Mouse (Mus musculus): ENCODE results near the gene Slco3a1.

The Slco3a1 gene

GRCm38 (mm10) chr7:74554608-74555311 lies at the start of gene Slco3a1:
TSS of gene Slco3a1 (minus strand) at chr7:74554780.
- peak; percentile 84 to 89 for DNase-seq

- DNase-seq: no peak
Measured at GRCm38 (mm10) chr7:74600996-74601395, 46.4 kb upstream of the Slco3a1 start.

GRCm38 (mm10) chr7:74579411-74579810 lies 24.8 kb upstream of the Slco3a1 start:
- peak in 1 of 2 experiments; percentile 25 for DNase-seq

- DNase-seq: peak; percentile 11 to 22
Measured at GRCm38 (mm10) chr7:74575678-74576077, 21.1 kb upstream of the Slco3a1 start.

DNA sequence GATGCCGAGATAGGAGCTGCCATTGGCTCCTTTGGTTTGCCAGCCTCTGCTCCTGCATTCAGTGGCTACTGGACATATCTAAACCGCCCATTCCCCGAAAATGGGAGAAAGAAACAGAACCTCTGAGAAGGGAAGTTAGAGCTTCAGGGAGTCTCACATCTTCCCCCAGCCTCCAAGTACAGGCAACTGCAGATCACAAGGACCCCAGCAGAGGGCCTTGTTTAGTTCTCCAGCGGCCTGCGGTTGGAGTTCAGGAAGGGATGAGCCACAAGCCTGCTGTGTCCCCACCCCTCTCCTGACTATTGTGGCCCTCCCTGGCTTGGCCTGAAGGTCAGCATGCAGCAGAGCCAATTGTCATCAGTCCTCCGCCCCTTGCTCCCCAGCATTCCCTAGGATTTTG lies 836 bp upstream of the Slco3a1 start:
- DNase-seq: peak; percentile 84 to 85

DNA sequence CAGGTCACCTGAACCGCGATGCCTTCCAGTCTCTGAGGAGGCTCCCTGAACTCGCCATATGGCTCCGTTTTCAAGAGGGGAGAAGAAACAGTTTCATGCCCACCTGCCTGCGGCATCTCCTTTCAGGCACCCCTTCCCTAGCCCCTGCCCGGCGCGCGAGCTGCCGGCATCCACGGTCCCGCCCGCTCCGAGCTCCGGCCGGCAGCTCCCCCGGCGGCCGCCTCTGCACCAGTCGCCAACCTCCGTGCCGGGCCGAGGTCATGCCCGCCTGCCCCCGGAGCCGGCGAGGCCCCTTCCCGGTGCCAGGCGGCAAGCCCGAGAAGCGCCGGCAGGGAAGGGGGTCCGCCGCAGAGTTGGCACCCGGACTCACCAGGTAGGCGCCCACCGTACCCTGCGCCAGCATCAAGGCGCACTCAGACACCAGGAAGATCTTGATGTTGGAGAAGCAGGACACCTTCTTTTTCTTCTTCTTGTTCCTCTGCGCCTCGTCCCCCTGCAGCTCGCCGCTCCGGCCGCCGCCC lies 479 bp downstream of the Slco3a1 start:
- peak; percentile 76 to 78 for DNase-seq

GRCm38 (mm10) chr7:74553111-74553650 lies 1.4 kb downstream of the Slco3a1 start:
- no peak for DNase-seq

DNA sequence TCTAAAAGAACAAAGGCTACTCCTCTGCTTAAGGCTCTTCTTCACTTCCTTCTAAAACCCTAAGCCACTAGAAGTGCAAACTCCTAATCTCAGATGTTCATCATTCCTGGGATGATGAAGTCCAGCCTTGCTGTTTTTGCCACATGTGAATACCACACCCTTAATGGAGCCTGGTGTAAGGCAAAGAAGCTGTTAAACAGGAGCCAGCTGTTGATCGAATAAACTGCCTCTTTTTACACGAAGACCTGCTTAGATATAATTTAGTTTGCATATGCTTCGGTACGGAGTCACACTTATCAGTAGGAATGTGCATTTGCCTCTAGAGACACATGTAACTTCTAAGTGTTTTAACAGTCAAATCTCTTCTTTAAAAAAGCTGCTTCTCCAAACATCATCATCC lies 2.0 kb downstream of the Slco3a1 start:
- no peak for DNase-seq

DNA sequence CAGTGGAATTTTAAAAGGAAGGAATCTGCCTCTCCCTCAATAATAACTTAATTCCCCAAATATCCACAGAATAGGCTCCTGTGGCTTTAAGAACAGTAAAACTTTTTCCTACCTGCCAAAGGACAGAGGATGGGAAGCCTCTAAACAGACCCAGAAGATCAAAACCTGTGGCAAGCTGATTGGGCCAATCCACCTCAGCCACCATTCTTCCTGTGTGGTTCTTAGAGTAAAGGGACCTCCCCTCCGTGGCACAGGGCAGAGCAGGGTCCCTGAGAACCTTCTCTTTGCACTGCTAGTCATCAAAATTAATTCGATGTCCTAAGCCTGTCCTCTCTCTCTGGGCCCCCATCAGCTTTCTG lies 2.6 kb downstream of the Slco3a1 start:
- DNase-seq: no peak

DNA sequence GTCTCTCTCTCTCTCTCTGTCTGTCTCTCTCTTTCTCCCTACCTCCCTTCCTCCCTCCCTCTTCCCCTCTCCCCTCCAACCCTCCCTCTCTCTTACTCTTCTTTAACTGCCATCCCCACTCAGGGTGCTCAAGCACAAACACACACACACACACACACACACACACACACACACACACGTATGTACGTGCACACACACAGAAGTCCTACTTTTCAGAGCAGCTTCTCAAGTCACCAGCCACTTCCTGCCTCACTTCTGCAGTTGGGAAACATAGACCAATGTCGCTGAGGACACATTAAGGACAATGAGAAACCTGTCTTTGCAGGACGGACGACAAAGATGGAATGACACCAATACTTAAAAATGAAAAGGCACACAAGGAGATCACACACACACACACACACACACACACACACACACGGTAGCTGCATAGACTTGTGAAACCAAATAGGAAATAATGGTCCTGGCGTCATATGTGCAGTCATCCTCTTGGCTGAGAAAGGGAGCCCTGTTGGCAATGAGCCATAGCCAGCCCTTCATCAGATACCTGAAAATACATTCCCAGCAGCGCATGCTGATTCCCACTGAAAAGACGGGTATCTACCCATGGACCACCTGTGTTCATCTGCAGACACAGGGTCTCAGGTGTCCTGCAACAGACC lies 3.1 kb downstream of the Slco3a1 start:
- DNase-seq: peak; percentile 66 to 69

GRCm38 (mm10) chr7:74549686-74550085 lies 4.9 kb downstream of the Slco3a1 start:
- no peak for DNase-seq

- DNase-seq: no peak
Measured at GRCm38 (mm10) chr7:74549013-74549582, 5.5 kb downstream of the Slco3a1 start.

GRCm38 (mm10) chr7:74546691-74547090 lies 7.9 kb downstream of the Slco3a1 start:
- DNase-seq: no peak

DNA sequence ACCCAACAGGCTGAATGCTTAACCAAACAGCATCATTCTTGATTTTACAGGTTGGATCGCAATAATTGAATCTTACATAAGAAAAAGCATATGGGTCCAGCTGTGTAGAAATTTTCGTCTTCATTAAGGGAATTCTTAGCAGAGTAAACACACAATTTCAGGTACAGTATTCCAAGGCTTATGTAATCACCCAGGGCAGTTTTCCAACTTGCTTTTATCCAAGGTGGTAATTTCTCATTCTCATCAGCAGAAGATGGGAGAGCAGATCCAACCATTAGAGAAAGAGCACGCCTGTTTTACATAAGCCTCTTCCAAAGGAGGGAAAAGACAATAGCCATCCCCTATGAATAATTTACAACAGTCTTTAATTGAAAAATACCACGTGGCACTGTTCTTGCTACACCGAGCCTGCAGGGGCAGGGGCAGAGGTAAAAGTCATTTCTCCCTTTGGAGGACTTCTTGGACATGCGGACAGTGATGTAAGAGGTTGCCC lies 9.0 kb downstream of the Slco3a1 start:
- no peak for DNase-seq

DNA sequence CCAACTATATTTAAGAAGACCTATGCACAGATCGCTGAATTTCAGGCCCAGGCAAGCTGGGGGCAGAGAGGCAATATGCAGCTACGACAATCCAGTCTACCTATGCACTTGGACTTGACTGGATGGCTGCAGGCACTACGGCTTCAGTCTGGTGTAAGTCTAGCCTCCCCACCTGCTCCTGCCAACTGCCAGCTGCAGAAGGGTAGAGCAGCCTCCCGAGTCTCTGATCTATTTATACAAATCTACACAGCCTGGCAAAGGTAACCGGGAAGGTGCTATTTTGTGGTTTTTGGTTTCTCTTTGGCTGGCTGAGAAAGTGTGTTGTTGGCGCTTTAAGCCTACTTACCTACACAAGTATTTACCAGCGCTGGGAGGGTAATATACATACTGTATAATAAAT lies 10.3 kb downstream of the Slco3a1 start:
- peak in 1 of 2 experiments; percentile 33 for DNase-seq

DNA sequence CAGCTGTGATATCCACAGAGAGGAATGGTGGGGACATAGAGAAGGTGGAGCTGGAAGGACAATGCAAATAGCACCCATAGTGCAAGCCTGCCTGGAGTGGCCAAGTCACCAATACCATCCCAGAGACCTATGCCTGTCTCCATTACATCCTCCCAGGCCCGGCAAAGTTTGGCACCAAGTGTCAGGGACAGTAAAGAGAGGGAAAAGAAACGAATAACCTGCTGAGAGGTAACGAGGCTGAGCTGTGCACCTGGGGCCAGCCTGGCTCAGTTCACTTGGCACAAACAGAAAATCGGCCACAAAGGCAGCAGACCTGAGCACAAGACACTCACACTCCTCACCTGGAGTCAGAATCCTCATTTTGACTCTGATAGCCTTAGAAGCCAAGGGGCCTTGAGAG lies 12.6 kb downstream of the Slco3a1 start:
- DNase-seq: peak in 1 of 2 experiments; percentile 36

- no peak for DNase-seq
Measured at GRCm38 (mm10) chr7:74540933-74541725, 13.5 kb downstream of the Slco3a1 start.

DNA sequence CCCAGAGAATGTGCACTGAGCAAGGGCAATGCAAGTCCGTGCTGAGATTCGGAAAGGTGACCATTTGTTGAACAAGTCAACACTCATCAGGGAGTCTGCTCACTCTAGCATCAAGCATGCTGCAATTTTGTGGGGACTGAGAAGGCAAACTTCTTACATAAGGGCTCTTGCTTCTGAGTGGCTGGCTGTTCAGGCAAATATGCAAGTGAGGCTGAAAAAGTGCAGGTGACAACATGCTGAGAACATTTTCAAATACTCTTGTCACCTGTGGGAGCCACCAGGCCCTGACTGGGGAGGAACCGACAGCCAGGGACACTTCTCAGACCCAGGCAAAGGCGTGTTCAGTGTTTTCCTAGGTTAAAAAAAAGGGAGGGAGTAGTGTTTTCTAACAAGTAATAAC lies 18.4 kb downstream of the Slco3a1 start:
- no peak for DNase-seq

DNA sequence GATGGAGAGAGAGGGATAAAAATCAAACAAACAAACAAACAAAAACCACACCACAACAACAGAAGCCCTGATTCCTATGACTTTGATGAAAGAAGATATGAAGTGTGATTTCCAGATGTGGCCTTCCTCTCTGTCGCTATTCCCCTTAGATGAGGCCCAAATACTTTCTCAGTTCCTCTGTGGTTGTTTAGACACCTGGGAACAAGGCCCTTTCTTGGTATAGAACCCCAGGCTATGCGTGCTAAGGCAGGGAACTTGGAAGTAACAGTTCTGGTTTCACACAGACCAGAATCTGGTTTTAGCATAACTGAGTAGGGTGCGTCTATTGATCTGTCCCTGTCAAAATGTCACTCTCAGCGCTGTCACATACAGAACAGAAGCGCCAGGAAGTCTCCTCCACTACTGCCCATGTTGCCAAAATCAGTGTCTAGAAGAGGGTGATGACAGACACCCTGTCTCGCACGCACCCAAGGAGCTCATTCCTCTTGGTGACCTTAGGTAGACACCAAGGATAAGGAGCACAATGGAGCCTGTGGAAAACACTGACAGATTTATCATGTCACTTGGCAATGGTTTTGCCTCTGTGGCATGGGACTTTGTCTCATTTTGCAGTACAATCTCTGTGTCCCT lies 23.0 kb downstream of the Slco3a1 start:
- no peak for DNase-seq

GRCm38 (mm10) chr7:74529877-74530276 lies 24.7 kb downstream of the Slco3a1 start:
- no peak for DNase-seq

DNA sequence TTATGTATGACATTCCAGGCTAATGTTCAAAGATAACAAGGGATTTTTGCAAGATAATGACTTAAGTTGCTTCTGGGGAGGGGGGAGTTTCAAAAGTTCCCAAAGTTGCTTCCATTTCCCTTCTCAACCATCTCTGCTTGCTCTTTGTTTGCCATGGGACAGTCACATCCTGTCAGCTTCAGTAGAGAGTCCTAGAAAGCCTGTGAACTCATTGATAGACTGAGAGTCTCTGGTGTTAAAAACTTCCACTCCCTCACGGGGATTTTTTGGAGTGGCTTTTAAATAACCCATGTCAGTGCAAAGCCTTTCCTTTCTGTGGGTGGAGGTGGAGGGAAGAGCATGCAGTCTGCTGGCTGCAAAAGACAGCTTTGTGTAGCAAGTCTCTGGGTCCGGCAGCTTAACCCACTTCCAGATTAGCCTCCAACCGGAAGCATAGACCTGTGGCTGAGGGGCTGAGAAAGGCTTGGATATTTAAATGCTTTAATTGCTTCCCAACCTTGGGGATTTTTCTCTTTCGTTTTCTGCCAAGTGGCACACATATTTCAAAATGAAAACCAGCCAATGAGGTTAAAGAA lies 25.3 kb downstream of the Slco3a1 start:
- no peak for DNase-seq

GRCm38 (mm10) chr7:74528182-74528581 lies 26.4 kb downstream of the Slco3a1 start:
- peak; percentile 70 to 80 for DNase-seq
